Mouse (Mus musculus) kidney, embryonic 16.5 days (tissue): Measurements from ENCODE around the gene Gm21060. TPM values are rescaled to one million over a fixed set of nuclear protein-coding genes. Genes with fewer than 3 reads are reported as not detected.
"Not testable (repeated sequence)": the region's sequence is repeated elsewhere in the genome, so short reads cannot be mapped to it uniquely, and the experiment has no call there.

ENCODE experiments used
- ATAC-seq: fragments of 200-750 bp; cut with Nextera tagmentation; 2 replicates; pipeline ENCODE4 v1.8.0; 2017; ENCODE audit warnings: moderate TSS enrichment; ENCODE audit not compliant: low FRiP score, low TSS enrichment
- H3K27ac ChIP-seq: fragments of 300-500 bp; sonication (generic); 2 replicates; pipeline ENCODE4 v1.5.1; 2014; ENCODE audit warnings: low read length
- H3K27me3 ChIP-seq: fragments of 300-500 bp; sonication (generic); 2 replicates; pipeline ENCODE4 v1.6.1; 2014; ENCODE audit warnings: low read length, control low read depth, mixed read lengths; ENCODE audit not compliant: insufficient read depth
- H3K36me3 ChIP-seq: fragments of 300-500 bp; sonication (generic); 2 replicates; pipeline ENCODE4 v1.6.1; 2014; ENCODE audit warnings: low read length, control low read depth, mixed read lengths; ENCODE audit not compliant: insufficient read depth
- H3K4me1 ChIP-seq: fragments of 300-500 bp; sonication (generic); 2 replicates; pipeline ENCODE4 v1.6.1; 2014; ENCODE audit warnings: low read length, control low read depth, mixed read lengths; ENCODE audit not compliant: insufficient read depth
- H3K4me2 ChIP-seq: fragments of 300-500 bp; sonication (generic); replicated peaks from 2 replicates; pipeline ENCODE4 v1.6.1; 2014; ENCODE audit warnings: low read depth, low read length
- H3K4me3 ChIP-seq: fragments of 300-500 bp; sonication (generic); 2 replicates; pipeline ENCODE4 v1.5.1; 2014; ENCODE audit warnings: mild to moderate bottlenecking, low read length
- H3K9ac ChIP-seq: fragments of 300-500 bp; sonication (generic); replicated peaks from 2 replicates; pipeline ENCODE4 v1.6.1; 2014; ENCODE audit warnings: low read length
- H3K9me3 ChIP-seq: fragments of 300-500 bp; sonication (generic); 2 replicates; pipeline ENCODE4 v1.6.1; 2016; ENCODE audit warnings: low read length, control low read depth
- WGBS: fragments of 180-500 bp; shearing (Covaris S2); extraction: QIAGEN DNeasy Blood & Tissue Kit; methylation state at CpG from one replicate; pipeline ENCODE4 v1.1.7; 2014; 5-methylcytosine and 5-hydroxymethylcytosine counted together
- polyA plus RNA-seq: library from polyadenylated mRNA; unstranded; fragments of >200 nt; fragmentation: Nextera tagmentation; extraction: Ambion mirVana; gene quantifications from 2 replicates; pipeline ENCODE4 v1.2.1, GENCODE M21; 2015

The Gm21060 gene
- polyA plus RNA-seq, 1 experiment from 2014 or later = not detected

DNA sequence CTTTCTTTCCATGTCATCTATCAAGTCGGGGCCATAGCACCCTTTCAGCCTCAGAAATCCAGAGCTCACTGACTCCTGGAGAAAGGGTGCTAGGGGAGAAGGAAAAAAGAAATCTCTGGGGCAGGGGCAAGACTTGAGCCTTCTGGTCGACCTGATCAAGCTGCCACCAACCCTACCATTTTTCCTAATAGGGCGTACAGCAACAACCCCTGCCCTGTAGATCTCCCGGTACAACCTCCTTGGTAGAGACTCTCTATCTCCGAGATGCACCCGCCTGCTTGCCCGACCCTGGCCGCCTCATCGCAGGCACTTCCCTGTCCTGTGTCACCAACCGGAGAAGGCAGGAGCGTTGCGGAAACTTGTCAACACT lies 30.6 kb downstream of the Gm21060 start:
- H3K36me3 ChIP-seq = no peaks in the 10 kb centered on the region
- 2% methylated on average over 12 of the region's 12 CpGs for WGBS
- ATAC-seq = no peak
- no peak overlapping the region for H3K4me2 ChIP-seq
- no peak overlapping the region for H3K4me3 ChIP-seq
- no peaks in the 10 kb centered on the region for H3K4me1 ChIP-seq
- H3K9me3 ChIP-seq = no peaks in the 10 kb centered on the region
- H3K9ac ChIP-seq = no peak overlapping the region
- no peaks in the 10 kb centered on the region for H3K27me3 ChIP-seq
- no peak overlapping the region for H3K27ac ChIP-seq

- H3K4me1 ChIP-seq = no peaks in the 10 kb centered on the region
- H3K27me3 ChIP-seq = no peaks in the 10 kb centered on the region
- peak; percentile 64; the same call in 1 of the 2 replicates for ATAC-seq
- H3K4me2 ChIP-seq = no peak overlapping the region
- H3K36me3 ChIP-seq = no peaks in the 10 kb centered on the region
- H3K27ac ChIP-seq = no peak overlapping the region
- H3K4me3 ChIP-seq = no peak overlapping the region
- H3K9me3 ChIP-seq = no peaks in the 10 kb centered on the region
- 18% methylated on average over 3 of the region's 3 CpGs for WGBS
- H3K9ac ChIP-seq = no peak overlapping the region
Measured at GRCm38 (mm10) chr19:61265349-61266245, 31.3 kb downstream of the Gm21060 start.

GRCm38 (mm10) chr19:61264933-61265332 lies 31.9 kb downstream of the Gm21060 start:
- no peak overlapping the region for H3K27ac ChIP-seq
- H3K4me1 ChIP-seq = no peaks in the 10 kb centered on the region
- H3K9ac ChIP-seq = no peak overlapping the region
- no peaks in the 10 kb centered on the region for H3K27me3 ChIP-seq
- no peaks in the 10 kb centered on the region for H3K9me3 ChIP-seq
- ATAC-seq = no peak
- no peak overlapping the region for H3K4me2 ChIP-seq
- no peak overlapping the region for H3K4me3 ChIP-seq
- no peaks in the 10 kb centered on the region for H3K36me3 ChIP-seq

DNA sequence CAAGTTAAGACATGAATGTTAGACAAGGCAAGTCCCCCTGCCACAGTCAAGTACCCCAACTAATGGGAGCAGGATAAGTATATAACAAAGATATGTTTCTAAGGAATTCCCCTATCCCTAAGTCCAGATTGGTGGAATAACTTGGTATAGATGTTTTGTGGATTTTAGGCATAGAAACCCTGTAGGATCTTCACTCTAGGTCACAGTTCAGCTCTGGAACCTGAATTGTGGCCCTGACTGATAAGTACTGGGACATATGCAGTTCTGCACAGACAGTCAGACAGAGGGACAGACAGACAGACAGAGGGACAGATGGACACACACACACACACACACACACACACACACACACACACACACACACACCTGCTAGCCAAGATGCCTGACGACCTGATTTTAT lies 32.6 kb downstream of the Gm21060 start:
- H3K36me3 ChIP-seq = no peaks in the 10 kb centered on the region
- WGBS = 100% methylated on average over 1 of the region's 1 CpGs
- no peak for ATAC-seq
- H3K9ac ChIP-seq = no peak overlapping the region
- H3K27ac ChIP-seq = no peak overlapping the region
- H3K9me3 ChIP-seq = no peaks in the 10 kb centered on the region
- no peak overlapping the region for H3K4me3 ChIP-seq
- no peaks in the 10 kb centered on the region for H3K4me1 ChIP-seq
- no peaks in the 10 kb centered on the region for H3K27me3 ChIP-seq
- no peak overlapping the region for H3K4me2 ChIP-seq

- Histone ChIP-seq H3K36me3 (no peaks in the 10 kb centered on the region), H3K9me3 (no peaks in the 10 kb centered on the region), H3K27me3 (no peaks in the 10 kb centered on the region), H3K27ac (no peak overlapping the region), H3K9ac (no peak overlapping the region), H3K4me2 (no peak overlapping the region), H3K4me1 (no peaks in the 10 kb centered on the region), H3K4me3 (no peak overlapping the region)
- WGBS = 88% methylated on average over 1 of the region's 1 CpGs
- ATAC-seq = no peak
Measured at GRCm38 (mm10) chr19:61261241-61261640, 35.6 kb downstream of the Gm21060 start.

GRCm38 (mm10) chr19:61257733-61258132 lies 39.1 kb downstream of the Gm21060 start:
- H3K9ac ChIP-seq = no peak overlapping the region
- H3K36me3 ChIP-seq = no peaks in the 10 kb centered on the region
- WGBS = 91% methylated on average over 18 of the region's 18 CpGs
- no peaks in the 10 kb centered on the region for H3K4me1 ChIP-seq
- no peaks in the 10 kb centered on the region for H3K27me3 ChIP-seq
- no peak overlapping the region for H3K4me2 ChIP-seq
- no peak for ATAC-seq
- H3K4me3 ChIP-seq = no peak overlapping the region
- H3K9me3 ChIP-seq = no peaks in the 10 kb centered on the region; the same call in 1 of the 2 replicates
- H3K27ac ChIP-seq = no peak overlapping the region

GRCm38 (mm10) chr19:61256166-61256887 lies 40.5 kb downstream of the Gm21060 start:
- Histone ChIP-seq H3K36me3 (no peaks in the 10 kb centered on the region), H3K9ac (no peak overlapping the region), H3K4me3 (no peak overlapping the region), H3K4me2 (no peak overlapping the region), H3K4me1 (no peaks in the 10 kb centered on the region), H3K9me3 (no peaks in the 10 kb centered on the region; the same call in 1 of the 2 replicates), H3K27me3 (no peaks in the 10 kb centered on the region), H3K27ac (no peak overlapping the region)
- ATAC-seq = no peak
- WGBS = 85% methylated on average over 7 of the region's 7 CpGs

DNA sequence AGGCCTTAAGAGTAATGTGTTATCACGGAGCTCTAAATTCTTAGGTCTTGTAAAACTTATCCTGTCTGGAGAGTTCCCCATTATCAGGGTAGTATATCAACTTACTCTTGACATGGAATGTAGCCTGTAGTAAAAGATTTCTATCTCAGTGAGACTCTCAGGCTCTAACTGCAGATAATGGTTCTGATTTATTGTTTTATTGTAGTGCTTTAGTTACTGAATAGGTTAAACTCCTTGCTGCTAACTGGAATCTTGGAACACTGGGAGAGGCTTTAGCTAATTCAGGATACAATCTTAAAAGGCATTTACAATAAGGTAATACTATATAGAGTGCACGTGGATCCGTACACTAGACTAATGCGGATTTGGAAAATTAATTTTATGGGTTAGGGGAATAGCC lies 49.5 kb downstream of the Gm21060 start:
- H3K4me2 ChIP-seq, H3K27ac ChIP-seq, H3K9ac ChIP-seq, ATAC-seq, H3K9me3 ChIP-seq, H3K4me1 ChIP-seq, H3K4me3 ChIP-seq, H3K27me3 ChIP-seq, H3K36me3 ChIP-seq: not testable (repeated sequence)
- 61% methylated on average over 4 of the region's 4 CpGs for WGBS
